Mouse (Mus musculus) c-Kit-positive CD71-positive TER-119-positive erythroid progenitor cells, embryonic 14.5 days (primary cell): ENCODE results near the gene Gon4l.

Experiments used
- DNase-seq: peaks from one replicate; pipeline ENCODE4 v3.0.0-alpha.2; 2013; ENCODE audit warnings: low spot score

Gon4l gene

DNA sequence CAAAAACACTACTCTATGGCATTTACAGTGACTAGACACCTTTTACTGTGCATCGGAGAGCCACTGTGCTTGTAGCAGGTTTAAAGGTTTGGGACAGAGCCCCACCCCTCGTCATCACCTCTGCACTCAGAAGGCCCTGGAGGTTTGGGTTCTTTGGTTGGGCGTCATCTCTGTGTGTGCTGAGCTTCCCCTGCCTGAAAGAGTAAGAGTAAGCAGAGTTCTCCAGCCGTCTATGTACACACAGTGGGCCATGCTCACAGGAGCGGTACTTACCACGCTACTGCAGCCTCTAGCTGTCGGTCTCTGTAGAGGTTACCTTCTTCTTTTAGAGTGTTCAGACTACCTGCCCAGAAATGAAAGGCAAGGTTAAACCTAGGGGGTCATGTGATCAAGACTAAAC, 77.6 kb downstream of the Gon4l start:
- no peak for DNase-seq

GRCm38 (mm10) chr3:88913511-88914383, 78.7 kb downstream of the Gon4l start, which contains the start of gene Msto1:
Gene Msto1, minus strand, starts transcription at chr3:88913999.
- DNase-seq: peak; percentile 90

DNA sequence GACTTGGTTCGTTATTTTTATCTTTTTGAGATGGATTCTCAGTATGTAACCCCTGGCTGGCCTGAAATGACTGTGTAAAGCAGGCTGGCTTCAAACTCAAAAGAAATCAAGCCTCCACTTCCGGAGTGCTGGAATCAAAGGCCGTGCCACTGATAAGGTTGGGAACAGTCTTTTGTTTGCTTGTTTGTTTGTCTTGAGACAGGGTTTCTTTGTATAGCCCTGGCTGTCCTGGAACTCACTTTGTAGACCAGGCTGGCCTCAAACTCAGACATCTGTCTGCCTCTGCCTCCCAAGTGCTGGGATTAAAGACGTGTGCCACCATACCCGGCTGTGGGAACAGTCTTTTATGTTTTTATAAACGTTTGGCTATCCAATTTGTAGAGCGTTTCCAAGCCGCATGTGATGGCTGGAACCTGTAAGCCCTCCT, 79.4 kb downstream of the Gon4l start:
- DNase-seq: no peak

- no peak for DNase-seq
These were observed 84.0 kb downstream of the Gon4l start for GRCm38 (mm10) chr3:88918981-88919380.

- DNase-seq: no peak
These were observed 86.4 kb downstream of the Gon4l start for GRCm38 (mm10) chr3:88921411-88921810.

- DNase-seq: no peak
These were observed 89.1 kb downstream of the Gon4l start for GRCm38 (mm10) chr3:88923989-88924591.

DNA sequence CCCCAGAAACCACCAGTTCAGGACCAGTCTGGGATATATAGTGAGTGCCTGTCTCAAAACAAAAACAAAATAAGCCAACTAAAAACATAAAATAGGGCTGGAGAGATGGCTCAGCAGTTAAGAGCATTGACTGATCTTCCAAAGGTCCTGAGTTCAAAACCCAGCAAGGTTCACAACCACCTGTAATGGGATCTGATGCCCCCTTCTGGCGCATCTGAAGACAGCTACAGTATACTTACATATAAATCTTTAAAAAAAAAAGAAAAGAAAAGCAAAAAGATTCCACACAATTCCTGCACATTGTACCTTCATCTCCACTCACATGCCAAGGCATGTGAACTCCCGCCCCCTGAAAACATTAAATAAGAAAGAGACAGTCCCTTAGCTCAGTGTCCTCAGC, 90.6 kb downstream of the Gon4l start:
- DNase-seq: no peak

DNA sequence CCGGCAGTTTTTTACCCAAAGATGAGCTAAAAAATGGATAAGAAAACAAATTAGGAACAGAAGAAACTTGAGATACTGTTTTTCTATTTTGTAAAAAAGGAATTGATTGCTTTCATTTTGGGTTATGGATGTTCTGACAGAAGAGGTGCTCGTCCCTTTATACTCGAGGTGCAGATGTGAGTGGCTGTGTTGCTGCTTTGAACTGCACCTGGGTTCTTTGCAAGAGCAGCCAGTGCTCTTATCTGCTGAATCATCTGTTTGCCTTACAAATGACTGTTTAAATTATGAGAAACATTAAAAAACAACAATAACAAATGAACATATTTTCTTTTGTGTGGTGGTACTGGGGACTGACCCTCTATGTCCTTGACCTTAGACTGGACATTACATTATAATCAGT, 94.5 kb downstream of the Gon4l start:
- no peak for DNase-seq

DNA sequence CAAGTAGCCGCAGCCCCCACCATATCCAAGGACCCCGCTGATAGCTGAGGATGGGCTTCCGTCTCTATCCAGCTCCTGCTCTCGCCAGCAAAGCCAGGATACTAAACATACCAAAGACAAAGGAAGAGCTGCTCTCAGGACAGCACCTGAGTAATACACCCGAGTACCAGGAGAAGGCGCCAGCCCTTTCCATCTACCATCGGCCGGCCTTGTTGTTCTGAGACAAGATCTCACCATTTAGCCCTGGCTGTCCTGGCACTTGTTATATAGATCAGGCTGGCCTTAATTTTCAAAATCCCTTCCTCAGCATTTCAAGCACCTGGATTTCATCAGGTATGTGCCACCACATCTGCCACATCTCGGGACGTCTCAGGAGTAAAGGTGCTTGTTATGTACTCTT, 104.0 kb downstream of the Gon4l start:
- no peak for DNase-seq

- DNase-seq: peak; percentile 63
These were observed 104.7 kb downstream of the Gon4l start for GRCm38 (mm10) chr3:88939749-88940148.

GRCm38 (mm10) chr3:88942316-88942880, 107.4 kb downstream of the Gon4l start:
- DNase-seq: no peak

- no peak for DNase-seq
These were observed 109.1 kb downstream of the Gon4l start for GRCm38 (mm10) chr3:88944109-88944508.

DNA sequence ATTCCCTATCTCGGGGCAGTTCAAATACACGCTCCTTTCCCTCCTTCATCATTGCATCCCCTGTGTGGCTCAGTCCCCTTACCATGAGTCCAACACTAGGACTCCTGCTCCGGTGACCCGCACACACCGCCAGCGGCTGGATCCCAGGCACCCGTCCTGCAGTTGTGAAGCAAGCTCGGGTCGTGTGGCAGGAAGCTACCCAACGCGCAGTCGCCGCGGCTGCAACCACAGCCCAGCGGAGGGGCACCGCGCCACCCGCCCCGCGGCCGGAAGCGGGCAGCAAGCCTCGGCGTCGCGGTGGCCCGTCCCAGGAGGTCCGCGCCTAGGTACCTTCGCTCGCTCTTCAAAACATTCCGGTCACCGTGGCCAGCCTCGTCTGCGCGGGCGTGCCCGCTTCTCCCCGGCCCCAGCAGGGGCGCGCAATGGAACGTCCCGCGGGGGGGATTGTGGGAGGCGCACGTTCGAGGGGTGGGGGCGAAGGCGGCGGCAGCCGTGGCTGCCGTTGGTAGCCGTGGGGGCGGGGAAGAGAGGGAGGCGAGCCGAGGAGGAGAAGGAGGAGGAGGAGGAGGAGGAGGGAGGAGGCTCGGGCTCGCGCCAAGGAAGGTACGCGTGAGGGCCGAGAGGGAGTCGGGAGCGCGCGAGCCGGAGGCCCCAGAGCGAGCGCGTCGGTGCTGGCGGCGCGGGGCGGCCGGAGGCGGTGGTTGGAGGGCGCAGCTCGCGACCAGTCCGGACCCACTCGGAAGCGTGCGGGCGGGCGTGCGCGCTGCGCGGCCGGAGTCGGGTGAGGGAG, 115.0 kb downstream of the Gon4l start:
- peak; percentile 80 for DNase-seq

- DNase-seq: peak; percentile 65
These were observed 115.7 kb downstream of the Gon4l start, which contains the start of the genes Ash1l and Dap3 for GRCm38 (mm10) chr3:88950576-88951326. Gene Ash1l, plus strand, starts transcription at chr3:88950622. Gene Dap3, minus strand, starts transcription at chr3:88951181.

DNA sequence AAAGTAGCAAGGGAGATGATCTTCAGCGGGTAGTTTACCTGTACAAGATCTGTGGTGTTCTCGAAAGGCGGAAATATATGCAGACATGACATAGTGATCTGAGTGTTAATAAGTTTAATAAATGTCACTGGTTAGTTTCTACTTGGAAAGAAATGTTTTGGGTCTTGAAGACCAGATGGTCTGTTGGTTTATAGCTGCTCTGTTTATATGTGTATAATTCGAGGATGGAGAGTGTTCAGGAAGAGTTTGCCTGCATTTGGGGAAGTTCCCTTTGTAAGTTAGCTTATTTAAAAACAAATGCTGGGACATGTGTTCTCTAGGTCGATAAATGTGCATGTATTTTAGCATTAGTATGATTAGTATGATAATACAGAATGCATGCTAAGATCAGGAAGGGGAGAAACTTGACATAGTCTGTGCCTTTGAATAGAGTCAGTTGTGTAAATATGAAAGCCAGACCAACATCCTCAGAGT, 116.3 kb downstream of the Gon4l start:
- peak; percentile 32 for DNase-seq

DNA sequence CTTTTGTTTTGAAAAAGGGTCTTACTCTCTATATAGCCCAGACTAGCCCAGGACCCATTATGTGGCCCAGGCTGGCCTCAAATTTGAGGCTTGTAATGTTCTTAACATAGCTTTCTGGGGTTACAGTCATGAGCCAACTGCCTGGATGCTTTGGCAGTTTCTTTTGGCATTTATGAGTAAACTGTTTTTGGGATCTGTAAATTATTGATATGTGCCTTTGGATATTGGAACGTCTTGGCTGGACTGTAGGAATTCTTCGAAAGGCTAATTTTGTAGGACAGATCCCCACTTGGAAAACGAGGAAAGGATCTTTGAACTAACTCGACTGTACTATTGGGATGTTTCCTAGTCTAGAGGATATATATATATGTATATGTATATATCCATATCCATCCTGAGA, 118.2 kb downstream of the Gon4l start:
- DNase-seq: no peak

- no peak for DNase-seq
These were observed 118.7 kb downstream of the Gon4l start for GRCm38 (mm10) chr3:88953736-88954135.
